Mouse (Mus musculus) CH12.LX (cell line): ENCODE measurements around the gene Fam162b. TPM values are rescaled to one million over a fixed set of nuclear protein-coding genes. Genes with fewer than 3 reads are reported as not detected.

Source experiments
- DNase-seq: peaks from one replicate; pipeline ENCODE4 v3.0.0-alpha.2; 2013; ENCODE audit errors: extremely low read depth
- H3K27ac ChIP-seq: 2 replicates; pipeline ENCODE4 v1.5.1; 2012; ENCODE audit warnings: low read depth, mild to moderate bottlenecking, control low read depth, moderate library complexity; ENCODE audit not compliant: insufficient read depth
- H3K27me3 ChIP-seq: replicated peaks from 2 replicates; pipeline ENCODE3; 2012; ENCODE audit warnings: inconsistent platforms
- H3K36me3 ChIP-seq, 2 experiments: replicated peaks in 1 of 2; 2 replicates each; pipeline versions ENCODE3 to v1.6.1; 2012; ENCODE audit warnings: inconsistent platforms in 1 of 2, low read length in 1 of 2, mild to moderate bottlenecking in 1 of 2, mixed read lengths in 1 of 2, moderate library complexity in 1 of 2; ENCODE audit not compliant: control insufficient read depth in 1 of 2, insufficient read depth in 1 of 2
- H3K4me1 ChIP-seq, 2 experiments: 2 replicates each; pipeline ENCODE4 v1.6.1; 2012; ENCODE audit warnings: inconsistent platforms in 1 of 2, moderate library complexity in 1 of 2; ENCODE audit not compliant: insufficient read depth in 2 of 2, control insufficient read depth in 1 of 2
- H3K4me2 ChIP-seq: 2 replicates; pipeline ENCODE4 v1.6.1; 2012; ENCODE audit warnings: low read depth, mild to moderate bottlenecking, control low read depth; ENCODE audit not compliant: poor library complexity, insufficient read depth, severe bottlenecking
- H3K4me3 ChIP-seq, 3 experiments: fragments of 150-350 bp in 1 of 3; sonication (generic) in 1 of 3; replicated peaks in 1 of 3; 2 replicates each; pipeline versions ENCODE3 to v1.5.1; 2011 to 2012; ENCODE audit warnings: low read depth in 2 of 3, low read length in 2 of 3, mild to moderate bottlenecking in 2 of 3, moderate library complexity in 2 of 3, control low read depth in 1 of 3, improper control_type of control experiment in 1 of 3, inconsistent platforms in 1 of 3, mixed read lengths in 1 of 3; ENCODE audit not compliant: poor library complexity in 1 of 3
- H3K79me2 ChIP-seq: replicated peaks from 2 replicates; pipeline ENCODE4 v1.6.1; 2012; ENCODE audit warnings: mild to moderate bottlenecking, moderate library complexity; ENCODE audit not compliant: control insufficient read depth, poor library complexity, insufficient read depth, severe bottlenecking; ENCODE audit errors: extremely low read depth
- H3K9ac ChIP-seq: 2 replicates; pipeline ENCODE4 v1.6.1; 2012; ENCODE audit warnings: low read depth, mild to moderate bottlenecking, control low read depth, moderate library complexity; ENCODE audit not compliant: insufficient read depth
- H3K9me3 ChIP-seq: replicated peaks from 2 replicates; pipeline ENCODE3; 2012; ENCODE audit warnings: low read length, inconsistent platforms, mixed read lengths
- BHLHE40 ChIP-seq: IDR thresholded peaks from 2 replicates; pipeline ENCODE4 v1.6.1; 2011; ENCODE audit warnings: mild to moderate bottlenecking, low read depth, low read length, improper control_type of control experiment
- CHD1 ChIP-seq: IDR thresholded peaks from 2 replicates; pipeline ENCODE4 v1.6.1; 2012; ENCODE audit warnings: low read depth, low read length, improper control_type of control experiment, inconsistent platforms
- CHD2 ChIP-seq: IDR thresholded peaks from 2 replicates; pipeline ENCODE4 v1.6.1; 2011; ENCODE audit warnings: low read length, improper control_type of control experiment
- CTCF ChIP-seq, 2 experiments: IDR thresholded peaks in 1 of 2; conservative IDR thresholded peaks in 1 of 2; 2 replicates each; pipeline ENCODE4 v1.5.1; 2011 to 2012; ENCODE audit warnings: low read depth in 2 of 2, low read length in 2 of 2, improper control_type of control experiment in 1 of 2, inconsistent platforms in 1 of 2, mild to moderate bottlenecking in 1 of 2, moderate library complexity in 1 of 2
- ELF1 ChIP-seq: IDR thresholded peaks from 2 replicates; pipeline ENCODE4 v1.6.1; 2014; ENCODE audit warnings: low read depth, mild to moderate bottlenecking, inconsistent platforms, low read length, improper control_type of control experiment
- EP300 ChIP-seq: IDR thresholded peaks from 2 replicates; pipeline ENCODE4 v1.6.1; 2011; ENCODE audit warnings: low read length, improper control_type of control experiment
- ETS1 ChIP-seq: conservative IDR thresholded peaks from 2 replicates; pipeline ENCODE4 v1.6.1; 2012; ENCODE audit warnings: low read depth, mild to moderate bottlenecking, inconsistent platforms, low read length, improper control_type of control experiment, moderate library complexity
- GABPA ChIP-seq: IDR thresholded peaks from 2 replicates; pipeline ENCODE4 v1.6.1; 2012; ENCODE audit warnings: low read depth, low read length, improper control_type of control experiment, inconsistent platforms; ENCODE audit not compliant: insufficient replicate concordance
- HCFC1 ChIP-seq: IDR thresholded peaks from 2 replicates; pipeline ENCODE4 v1.6.1; 2012; ENCODE audit warnings: low read depth, mild to moderate bottlenecking, inconsistent platforms, low read length, improper control_type of control experiment
- IRF4 ChIP-seq: IDR thresholded peaks from 2 replicates; pipeline ENCODE4 v1.6.1; 2014; ENCODE audit warnings: low read depth, mild to moderate bottlenecking, inconsistent platforms, low read length, improper control_type of control experiment
- JUN ChIP-seq: IDR thresholded peaks from 2 replicates; pipeline ENCODE4 v1.6.1; 2011; ENCODE audit warnings: low read depth, mild to moderate bottlenecking, low read length, improper control_type of control experiment, moderate library complexity; ENCODE audit not compliant: insufficient read depth
- JUND ChIP-seq: conservative IDR thresholded peaks from 2 replicates; pipeline ENCODE4 v1.6.1; 2011; ENCODE audit warnings: low read depth, low read length, improper control_type of control experiment
- KAT2A ChIP-seq: IDR thresholded peaks from 2 replicates; pipeline ENCODE4 v1.6.1; 2012; ENCODE audit warnings: low read length, improper control_type of control experiment, inconsistent platforms; ENCODE audit not compliant: insufficient replicate concordance
- MAZ ChIP-seq: IDR thresholded peaks from 2 replicates; pipeline ENCODE4 v1.6.1; 2012; ENCODE audit warnings: low read depth, mild to moderate bottlenecking, inconsistent platforms, low read length, improper control_type of control experiment, moderate library complexity
- MEF2A ChIP-seq: IDR thresholded peaks from 2 replicates; pipeline ENCODE4 v1.6.1; 2014; ENCODE audit warnings: low read depth, mild to moderate bottlenecking, inconsistent platforms, low read length, improper control_type of control experiment, borderline replicate concordance
- MXI1 ChIP-seq: IDR thresholded peaks from 2 replicates; pipeline ENCODE4 v1.6.1; 2011; ENCODE audit warnings: mild to moderate bottlenecking, low read depth, low read length, improper control_type of control experiment
- MYC ChIP-seq: IDR thresholded peaks from 2 replicates; pipeline ENCODE4 v1.6.1; 2011; ENCODE audit warnings: low read depth, mild to moderate bottlenecking, improper control_type of control experiment, low read length
- NELFE ChIP-seq: IDR thresholded peaks from 2 replicates; pipeline ENCODE4 v1.6.1; 2011; ENCODE audit warnings: low read depth, low read length, improper control_type of control experiment
- PAX5 ChIP-seq: IDR thresholded peaks from 2 replicates; pipeline ENCODE4 v1.6.1; 2012; ENCODE audit warnings: low read length, inconsistent platforms, mixed read lengths
- POLR2AphosphoS2 ChIP-seq: IDR thresholded peaks from 2 replicates; pipeline ENCODE4 v1.6.1; 2011; ENCODE audit warnings: low read depth, low read length, improper control_type of control experiment
- RAD21 ChIP-seq: IDR thresholded peaks from 2 replicates; pipeline ENCODE4 v1.6.1; 2011; ENCODE audit warnings: low read depth, mild to moderate bottlenecking, low read length, improper control_type of control experiment, moderate library complexity
- RCOR1 ChIP-seq: conservative IDR thresholded peaks from 2 replicates; pipeline ENCODE4 v1.6.1; 2012; ENCODE audit warnings: low read depth, mild to moderate bottlenecking, inconsistent platforms, low read length, improper control_type of control experiment
- SIN3A ChIP-seq: IDR thresholded peaks from 2 replicates; pipeline ENCODE4 v1.6.1; 2012; ENCODE audit warnings: low read length, improper control_type of control experiment, inconsistent platforms
- SMC3 ChIP-seq: IDR thresholded peaks from 2 replicates; pipeline ENCODE4 v1.6.1; 2011; ENCODE audit warnings: low read depth, low read length, improper control_type of control experiment
- TCF12 ChIP-seq: IDR thresholded peaks from 2 replicates; pipeline ENCODE4 v1.6.1; 2014; ENCODE audit warnings: low read depth, mild to moderate bottlenecking, inconsistent platforms, low read length, improper control_type of control experiment
- UBTF ChIP-seq: IDR thresholded peaks from 2 replicates; pipeline ENCODE4 v1.6.1; 2012; ENCODE audit warnings: low read depth, mild to moderate bottlenecking, inconsistent platforms, low read length, improper control_type of control experiment, moderate library complexity
- USF2 ChIP-seq: conservative IDR thresholded peaks from 2 replicates; pipeline ENCODE4 v1.6.1; 2011; ENCODE audit warnings: low read depth, low read length, improper control_type of control experiment
- ZC3H11A ChIP-seq: IDR thresholded peaks from 2 replicates; pipeline ENCODE4 v1.6.1; 2012; ENCODE audit warnings: low read depth, mild to moderate bottlenecking, inconsistent platforms, low read length, improper control_type of control experiment
- ZKSCAN1 ChIP-seq: IDR thresholded peaks from 2 replicates; pipeline ENCODE4 v1.6.1; 2012; ENCODE audit warnings: low read depth, inconsistent platforms, low read length, improper control_type of control experiment, borderline replicate concordance
- ZNF384 ChIP-seq: IDR thresholded peaks from 2 replicates; pipeline ENCODE4 v1.6.1; 2012; ENCODE audit warnings: low read depth, low read length, improper control_type of control experiment, inconsistent platforms
- dilution Hi-C: fragments of 300-500 bp; cut with MboI; formaldehyde crosslinking; loops from 2 replicates; pipeline ENCODE4 v1.14.3; 2020; ENCODE audit warnings: low sequenced_read_pairs; ENCODE audit not compliant: extremely low pct_unique_long_range_greater_than_20kb, extremely low pct_ligation_motif_present
- in situ Hi-C: fragments of 300-500 bp; cut with MboI; formaldehyde crosslinking; loops from 3 replicates; pipeline ENCODE4 v1.14.3; 2019; ENCODE audit warnings: low sequenced_read_pairs, low pct_ligation_motif_present, low pct_unique_long_range_greater_than_20kb, mixed read lengths
- polyA plus RNA-seq: library from polyadenylated mRNA; unstranded; fragments of >175 nt; gene quantifications from 2 replicates; pipeline ENCODE4 v1.2.1, GENCODE M21; 2012; ENCODE audit warnings: low read depth; ENCODE audit not compliant: insufficient read length
- total RNA-seq, 2 experiments: library from RNA; depleted of rRNA; stranded (reverse); fragments of 300-350 nt in 1 of 2; fragments of >200 nt in 1 of 2; gene quantifications; 2 replicates each; pipeline ENCODE4 v1.2.3; 2012 to 2014

The Fam162b gene
- total and polyA plus RNA-seq, 3 experiments = 0.86 TPM; not detected in 2

DNA sequence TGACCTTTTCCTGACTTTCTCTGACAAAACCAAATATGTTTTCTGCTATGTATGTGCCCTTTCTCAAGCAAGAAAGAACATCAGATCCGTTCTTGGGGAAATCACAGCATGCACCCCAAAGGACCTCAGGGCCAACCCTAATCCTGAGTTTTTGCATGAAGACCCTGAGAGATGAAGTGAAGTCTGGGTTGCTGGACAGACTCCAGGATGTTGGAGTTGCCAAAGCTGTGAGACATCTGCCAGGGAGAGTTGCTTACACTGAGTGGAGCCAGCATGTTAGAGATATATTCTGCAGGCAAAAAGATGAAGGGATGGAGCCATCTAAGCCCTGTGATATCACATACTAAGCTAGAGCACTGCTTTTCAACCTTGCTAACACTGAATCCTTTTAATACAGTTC lies 34.3 kb downstream of the Fam162b start:
- H3K9me3 ChIP-seq = no peaks in the 10 kb centered on the region
- H3K27me3 ChIP-seq = no peaks in the 10 kb centered on the region
- no peak overlapping the region for H3K9ac ChIP-seq
- no peak overlapping the region for H3K4me2 ChIP-seq
- no peaks in the 10 kb centered on the region for H3K79me2 ChIP-seq
- H3K36me3 ChIP-seq = no peaks in the 10 kb centered on the region
- H3K4me3 ChIP-seq = no peak overlapping the region
- in situ Hi-C loops = no loop called here
- H3K4me1 ChIP-seq = no peaks in the 10 kb centered on the region
- TF ChIP-seq SMC3 = no peak
- no peak for TF ChIP-seq KAT2A
- TF ChIP-seq IRF4 = no peak
- TF ChIP-seq JUN = no peak
- no peak for TF ChIP-seq HCFC1
- no peak for TF ChIP-seq NELFE
- TF ChIP-seq EP300 = no peak
- TF ChIP-seq POLR2AphosphoS2 = no peak
- no peak for TF ChIP-seq CHD2
- TF ChIP-seq CTCF (conservative IDR thresholded peaks at IDR 0.05 in 1 of 2, IDR thresholded peaks at IDR 0.05 in 1 of 2; ENCODE audit: low read depth in 2 of 2, low read length in 2 of 2) = no peak
- TF ChIP-seq, all 38 proteins: peak for 0
- no peak for DNase-seq
- H3K27ac ChIP-seq = no peak overlapping the region
- dilution Hi-C loops = no loop called here

DNA sequence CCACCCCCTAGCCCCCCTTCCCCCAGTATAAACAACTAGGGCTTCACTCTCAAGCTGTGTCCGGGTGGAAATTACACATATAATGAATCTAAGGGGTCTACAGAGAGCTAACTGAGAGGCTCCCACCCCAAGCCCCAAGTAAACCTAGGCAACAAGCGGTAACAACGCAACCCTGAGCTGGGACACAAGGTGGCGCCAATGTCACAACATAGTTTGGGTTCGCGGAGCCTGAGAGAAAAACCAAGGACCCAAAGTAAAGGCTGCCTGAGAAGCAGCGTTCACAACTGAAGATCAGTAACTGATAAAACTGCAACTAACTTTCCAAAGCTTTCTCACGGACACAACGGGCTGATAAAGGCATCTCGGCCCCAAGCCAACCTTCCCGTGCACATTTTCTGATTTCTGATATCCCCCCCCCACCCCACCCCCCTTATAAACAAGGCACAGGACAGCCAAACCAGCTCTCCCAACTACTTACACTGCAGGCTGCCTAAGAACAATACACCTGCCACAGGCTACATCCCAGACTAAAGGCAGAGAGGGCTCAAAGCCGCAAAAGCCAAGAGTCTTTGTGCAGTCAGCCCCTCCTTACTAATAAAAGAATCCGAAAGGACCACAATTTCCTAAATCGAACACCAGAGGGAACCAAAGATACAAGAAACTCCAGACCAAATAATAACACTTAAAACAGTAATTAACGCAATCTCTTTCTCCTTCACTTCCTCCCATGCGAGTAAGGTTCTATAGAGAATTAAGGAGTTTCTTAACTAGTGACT lies 36.8 kb downstream of the Fam162b start:
- no peaks in the 10 kb centered on the region for H3K27me3 ChIP-seq
- dilution Hi-C loops (no loop called here), in situ Hi-C loops (loop anchor here (5.0 kb wide), 1 partner anchor 114 kb away; no protein-coding TSS in a partner anchor)
- H3K36me3 ChIP-seq = no peaks in the 10 kb centered on the region
- H3K4me3 ChIP-seq = peak overlapping the region; percentile 10 to 46 (median 43)
- H3K4me1 ChIP-seq = no peaks in the 10 kb centered on the region
- TF ChIP-seq ELF1 = no peak
- no peak for TF ChIP-seq RCOR1
- no peak for TF ChIP-seq JUN
- TF ChIP-seq RAD21 = peak; percentile 89
- no peak for TF ChIP-seq HCFC1
- no peak for TF ChIP-seq ZKSCAN1
- no peak for TF ChIP-seq SIN3A
- TF ChIP-seq USF2 = no peak
- no peak for TF ChIP-seq KAT2A
- TF ChIP-seq UBTF = no peak
- no peak for TF ChIP-seq MEF2A
- no peak for TF ChIP-seq PAX5
- TF ChIP-seq SMC3 = peak; percentile 92
- TF ChIP-seq BHLHE40 = no peak
- no peak for TF ChIP-seq TCF12
- TF ChIP-seq MYC = no peak
- no peak for TF ChIP-seq ETS1
- TF ChIP-seq CHD1 = no peak
- no peak for TF ChIP-seq MXI1
- TF ChIP-seq CTCF (conservative IDR thresholded peaks at IDR 0.05 in 1 of 2, IDR thresholded peaks at IDR 0.05 in 1 of 2; ENCODE audit: low read depth in 2 of 2, low read length in 2 of 2) = peak; percentile 21 to 92; a peak in 2 of 4 replicates
- TF ChIP-seq ZNF384 = no peak
- TF ChIP-seq JUND = no peak
- no peak for TF ChIP-seq GABPA
- TF ChIP-seq ZC3H11A = peak; percentile 52; the same call in 1 of the 2 replicates
- 0 out of 2 replicates have a peak, but pooled peaks have one; percentile 17 for TF ChIP-seq IRF4
- TF ChIP-seq MAZ = no peak
- TF ChIP-seq, all 38 proteins: peak for 5
- Histone ChIP-seq H3K79me2 (no peaks in the 10 kb centered on the region), H3K9ac (no peak overlapping the region; the same call in 1 of the 2 replicates), H3K27ac (no peak overlapping the region), H3K4me2 (peak overlapping the region; percentile 65), H3K9me3 (no peaks in the 10 kb centered on the region)
- peak; percentile 84 for DNase-seq
